Mouse (Mus musculus) CH12F3 (cell line): ENCODE data around the gene Wdr54.

Experiments
- in situ Hi-C: fragments of 300-500 bp; cut with MboI; formaldehyde crosslinking; loops from 2 replicates; pipeline ENCODE4 v1.14.3; 2020; ENCODE audit warnings: low sequenced_read_pairs

The Wdr54 gene

DNA sequence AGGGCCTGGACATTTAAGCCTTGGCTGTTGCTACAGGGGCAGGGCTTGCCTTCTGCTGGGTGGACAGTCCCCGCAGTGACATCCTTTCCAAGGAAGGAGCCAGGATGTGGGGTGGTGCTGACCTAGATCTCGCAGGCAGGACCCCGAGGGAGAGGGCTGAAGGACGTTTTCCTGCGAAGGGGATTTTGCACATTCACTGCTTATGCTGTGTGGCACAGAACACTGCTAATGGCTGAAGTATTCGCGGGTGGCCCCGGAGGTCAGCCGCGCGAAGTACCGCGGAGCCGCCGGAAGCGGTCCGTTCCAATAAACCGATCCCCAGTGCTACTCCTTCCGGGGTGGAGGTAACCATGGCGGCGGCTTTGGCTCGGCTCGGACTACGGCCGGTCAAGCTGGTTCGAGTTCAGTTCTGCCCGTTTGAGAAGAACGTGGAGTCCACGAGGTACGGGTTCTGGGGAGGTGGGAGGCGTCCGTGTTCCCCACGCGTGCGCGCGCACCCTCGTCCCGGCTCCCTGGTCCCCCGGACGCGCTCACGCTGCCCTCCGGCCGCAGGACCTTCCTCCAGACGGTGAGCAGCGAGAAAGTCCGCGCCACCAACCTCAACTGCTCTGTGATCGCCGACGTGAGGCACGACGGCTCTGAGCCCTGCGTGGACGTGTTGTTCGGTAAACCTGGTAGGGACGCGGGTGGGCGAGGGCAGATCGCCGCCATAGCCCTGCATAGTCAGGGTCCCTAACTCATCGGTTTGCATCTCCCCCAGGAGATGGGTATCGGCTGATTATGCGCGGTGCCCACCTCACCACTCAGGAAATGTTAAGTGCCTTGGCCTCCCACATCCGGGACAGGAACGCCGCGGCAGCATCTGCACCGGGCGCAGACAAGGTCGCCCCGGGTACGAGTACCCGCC, 47.2 kb downstream of the Wdr54 start, which contains the start of gene Mrpl53:
Gene Mrpl53 (plus strand): TSS at position 279 of the 907 bp plus-strand sequence.
- in situ Hi-C loops: no loop called here

DNA sequence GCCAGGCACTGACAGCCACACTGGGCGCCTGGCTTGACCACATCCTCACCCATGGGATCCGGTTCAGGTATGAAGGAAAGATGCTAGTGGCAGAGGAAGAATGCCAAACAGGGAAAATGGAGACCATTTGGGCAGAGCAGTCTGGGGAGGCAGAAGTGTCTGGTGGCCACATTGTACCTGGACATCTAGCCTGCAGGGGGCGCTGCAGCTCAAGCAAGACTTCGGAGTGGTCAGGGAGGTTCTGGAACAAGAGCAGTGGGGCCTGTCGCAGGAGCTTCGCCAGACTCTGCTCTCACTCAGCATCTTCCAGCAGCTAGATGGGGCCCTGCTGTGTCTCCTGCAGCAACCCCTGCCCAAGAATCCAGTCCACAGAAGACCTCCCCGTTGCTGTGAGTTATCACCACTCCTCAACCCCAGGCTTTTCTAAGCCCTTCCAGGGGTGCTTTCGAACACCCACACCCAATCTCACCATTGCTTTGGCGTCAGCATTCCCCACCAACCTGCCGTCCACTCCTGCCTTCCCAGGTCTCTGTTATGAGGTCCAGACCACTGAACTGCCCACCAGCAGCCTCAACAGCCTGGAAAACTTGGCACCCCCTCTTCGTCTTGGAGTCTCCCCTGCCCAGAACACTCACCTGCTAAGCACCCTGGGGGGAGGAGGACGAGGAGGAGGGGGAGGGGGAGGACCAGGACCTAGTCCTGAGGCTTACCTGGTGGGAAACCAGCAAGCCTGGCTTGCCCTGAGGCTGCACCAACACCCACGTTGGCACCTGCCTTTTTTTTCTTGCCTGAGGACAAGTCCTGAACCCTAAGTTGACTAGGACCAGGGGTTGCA, 48.4 kb downstream of the Wdr54 start:
- in situ Hi-C loops: no loop called here

DNA sequence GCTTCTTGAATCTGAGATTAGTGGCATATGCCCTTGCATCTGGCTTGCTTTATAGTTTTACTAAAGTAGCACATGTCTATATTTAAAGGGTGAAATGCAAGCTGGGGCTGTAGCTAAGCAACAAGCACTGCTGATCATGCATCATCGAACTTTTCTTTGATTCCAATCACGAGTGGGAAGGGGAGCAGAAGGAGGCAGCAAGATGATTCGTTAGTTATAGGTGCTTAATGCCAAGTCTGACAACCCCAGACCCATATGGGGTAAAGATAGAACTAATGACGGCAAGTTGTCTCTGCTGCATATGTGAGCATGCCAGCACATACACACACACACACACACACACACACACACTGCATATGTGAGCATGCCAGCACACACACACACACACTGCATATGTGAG, 52.0 kb downstream of the Wdr54 start:
- in situ Hi-C loops: no loop called here

DNA sequence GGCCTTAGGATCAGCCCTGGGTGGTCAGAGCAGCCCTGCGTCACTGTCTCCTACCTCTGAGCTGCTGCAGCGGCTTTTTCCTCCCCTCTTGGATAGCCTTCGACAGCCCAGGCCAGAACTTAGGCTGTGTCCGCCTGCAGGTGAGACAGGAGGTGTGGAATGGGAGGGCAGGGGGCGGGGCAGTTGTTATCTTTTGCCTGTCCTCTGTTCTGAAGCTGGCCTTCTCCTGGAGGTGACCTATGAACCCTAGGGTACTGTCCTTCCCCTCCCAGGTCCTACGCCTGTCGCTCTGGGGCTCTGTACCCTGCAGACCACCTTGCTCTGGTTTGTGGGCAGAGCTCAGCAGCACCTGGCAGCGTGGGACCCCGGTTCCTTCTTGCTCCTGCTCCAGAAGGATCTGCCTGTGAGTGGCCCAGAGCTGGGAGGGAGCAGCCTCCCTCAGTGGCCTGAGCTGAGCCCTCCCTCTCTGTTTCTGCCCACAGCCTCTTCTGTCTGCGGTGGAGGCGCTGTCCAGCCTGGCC, 53.0 kb downstream of the Wdr54 start:
- in situ Hi-C loops: no loop called here

DNA sequence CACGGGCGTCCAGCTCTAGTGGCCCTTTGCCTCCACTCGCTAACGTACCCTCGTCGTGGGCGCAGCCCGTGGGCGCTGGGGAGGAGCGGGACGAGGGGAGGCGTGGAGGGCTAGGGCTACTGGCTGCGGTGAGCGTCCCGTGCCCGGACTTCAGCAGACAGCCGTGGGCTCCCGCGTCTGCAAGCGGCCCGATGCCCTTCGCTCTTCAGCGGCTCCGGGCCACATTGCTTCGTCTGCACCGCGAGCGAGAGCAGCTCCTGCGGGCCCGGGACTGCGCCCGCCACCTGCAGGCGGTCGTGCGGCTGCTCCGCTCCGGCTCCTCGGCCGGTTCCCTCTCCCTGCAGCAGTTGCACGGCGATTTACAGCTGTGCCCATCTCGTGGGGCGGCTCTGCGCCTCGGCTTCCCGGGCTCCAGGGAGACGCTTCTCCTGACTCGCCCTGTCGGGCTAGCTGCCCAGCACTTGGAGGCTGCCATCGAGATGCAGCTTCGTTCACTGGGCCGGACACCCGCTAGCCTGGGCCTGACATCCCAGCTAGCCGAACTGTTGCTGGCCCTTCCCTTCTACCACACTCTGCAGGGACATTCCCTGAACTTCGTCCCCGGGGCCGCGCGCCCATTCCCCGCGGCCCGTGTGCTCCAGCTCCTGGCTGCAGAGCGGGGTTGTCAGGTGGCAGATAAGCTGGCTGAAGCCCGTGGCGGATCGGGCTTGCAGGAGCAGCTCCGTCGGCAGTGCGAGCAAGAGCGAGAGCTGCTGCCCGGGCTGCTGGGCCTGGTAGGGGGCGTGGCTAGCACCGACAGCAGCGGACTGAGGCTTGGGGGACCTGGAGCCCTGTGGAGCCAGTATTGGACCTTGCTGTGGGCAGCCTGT, 54.3 kb downstream of the Wdr54 start:
- in situ Hi-C loops: no loop called here

DNA sequence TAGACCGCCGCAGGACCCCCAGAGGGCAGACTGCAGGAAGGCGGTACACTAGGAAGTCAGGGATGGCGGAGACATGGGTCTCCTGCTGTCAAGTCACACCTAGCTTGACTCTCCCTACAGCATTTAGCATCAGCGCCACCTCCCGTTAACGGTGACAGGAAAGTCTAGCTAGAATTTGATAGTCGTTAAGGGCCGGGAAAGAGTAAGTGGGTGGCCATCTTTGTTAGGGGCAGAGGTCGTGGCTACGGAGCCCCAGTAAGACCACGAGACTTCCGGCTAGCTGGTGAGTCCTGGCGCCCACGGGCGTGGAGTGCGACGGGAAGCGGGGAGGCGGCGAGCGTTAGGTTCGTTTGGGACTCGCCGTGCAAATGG, 54.9 kb downstream of the Wdr54 start, which contains the start of the genes Ccdc142 and Gm42688:
Gene Ccdc142 (plus strand): TSS at position 286 of the 372 bp plus-strand sequence.
Gene Gm42688 (plus strand): TSS at position 302 of the 372 bp plus-strand sequence.
- in situ Hi-C loops: no loop called here
